9 mouse cellular contexts compared by ENCODE assay signal in genomic region chr2:155624730-155625129, GRCm38 (mm10). TPM values are rescaled to one million over a fixed set of nuclear protein-coding genes. Genes with fewer than 3 reads are reported as not detected.
A peak's percentile ranks its signal among the peaks of the same experiment; 100 is the strongest.
DNase-seq lines count a peak whose midpoint lies in the region; TF ChIP-seq lines count a peak whose summit lies in the region.
"Had no signal": no experiment of that assay in that cellular context is flagged by ENCODE, and none has a peak within 500 bp of the region (broad histone marks: within the 10 kb centered on the region; RNA-seq: fewer than 3 reads in every experiment).

No protein-coding gene starts in this region.

- H3K27ac ChIP-seq in thymus, adult 2 months (ENCODE audit: control insufficient read depth, insufficient read depth, low read length): no peak overlapping the region
- H3K27ac ChIP-seq: embryonic facial prominence, embryonic 13.5 days had no signal

- H3K36me3 ChIP-seq in thymus, adult 2 months (ENCODE audit: control insufficient read depth, insufficient read depth, low read length): no peaks in the 10 kb centered on the region
- H3K36me3 ChIP-seq: embryonic facial prominence, embryonic 13.5 days had no signal

- intact Hi-C loops in heart, postnatal 36 days (cut with DNase I): no loop called here

- no peak overlapping the region for H3K4me3 ChIP-seq in thymus, adult 2 months (ENCODE audit: control insufficient read depth, insufficient read depth, low read length)
- H3K4me3 ChIP-seq: embryonic facial prominence, embryonic 13.5 days had no signal

- WGBS in thymus, adult 2 months: 41% methylated on average over 10 of the region's 10 CpGs

- peak; percentile 51 for DNase-seq in heart, postnatal 4 days
- no peak for DNase-seq in heart, postnatal 36 days
- peak; percentile 28 for DNase-seq in thymus, adult 2 months
- DNase-seq in thymus, adult 18-20 months: no peak
- DNase-seq in embryo, embryonic 11 days: peak; percentile 74
- DNase-seq in naive thymus-derived CD4-positive, alpha-beta T cell, adult 2 months (ENCODE audit: low read depth): peak; percentile 73
- DNase-seq in ovary, postnatal 36 days (ENCODE audit: low spot score): no peak
- DNase-seq in layer of hippocampus, postnatal 36 days: no peak

- TF ChIP-seq CTCF in thymus, adult 2 months (IDR thresholded peaks at IDR 0.05; ENCODE audit: borderline replicate concordance, control insufficient read depth, extremely low read depth, insufficient read depth, low read length, poor library complexity): peak; percentile 22; the same call in 1 of the 2 replicates

- no peaks in the 10 kb centered on the region; the same call in 1 of the 2 replicates for H3K27me3 ChIP-seq in thymus, adult 2 months (ENCODE audit: control insufficient read depth, insufficient read depth, low read length)

- peaks cover 5% of the 10 kb centered on the region for H3K4me1 ChIP-seq in thymus, adult 2 months (replicated peaks; ENCODE audit: control insufficient read depth, insufficient read depth, low read length)

- TF ChIP-seq POLR2A in thymus, adult 2 months (IDR thresholded peaks at IDR 0.05; ENCODE audit: control insufficient read depth, extremely low read depth, insufficient read depth, low read length, poor library complexity): no peak

RNA-seq across cellular contexts. Expression of gene Myh7b, which starts 13.7 kb away (rescaled TPM):
- total RNA-seq in heart, postnatal 4 days (2021): 10 to 100 TPM; 60.5 to 63.8 TPM
- total RNA-seq in heart, postnatal 36 days (2021): 10 to 100 TPM; 25.3 to 30.2 TPM
- polyA plus RNA-seq in thymus, adult 2 months (2012; rRNA removed): 0.09 and 1.0 TPM in 2 replicates
- total RNA-seq in layer of hippocampus, postnatal 36 days (2021): 1 to 10 TPM; 3.3 to 5.3 TPM

RNA-seq across cellular contexts. Expression of gene Gss, which starts 32.1 kb away (rescaled TPM):
- 10 to 100 TPM; 17.3 to 18.2 TPM for total RNA-seq in heart, postnatal 4 days (2021)
- total RNA-seq in heart, postnatal 36 days (2021): 10 to 100 TPM; 14.8 to 16.9 TPM
- 20.6 and 23.2 TPM in 2 replicates for polyA plus RNA-seq in thymus, adult 2 months (2012; rRNA removed)
- 10 to 100 TPM; 24.7 to 26.9 TPM for total RNA-seq in layer of hippocampus, postnatal 36 days (2021)

Comparison
In these comparisons a context has a peak if more than half of its experiments do, and no peak if none do; other contexts are left out.
1. DNase-seq: peak in heart, postnatal 4 days (single experiment), thymus, adult 2 months (single experiment), embryo, embryonic 11 days (single experiment) and naive thymus-derived CD4-positive, alpha-beta T cell, adult 2 months (single experiment); none in heart, postnatal 36 days (0 of 2), thymus, adult 18-20 months (0 of 2), ovary, postnatal 36 days (single experiment) and layer of hippocampus, postnatal 36 days (0 of 2).
2. RNA of gene Myh7b, which starts 13.7 kb away (total RNA-seq): 60.5 to 63.8 TPM in heart, postnatal 4 days and 25.3 to 30.2 TPM in heart, postnatal 36 days; 3.3 to 5.3 TPM in layer of hippocampus, postnatal 36 days; every median in the first group is over 4 times any median in the second.